Mouse (Mus musculus): Measurements from ENCODE around the gene C2cd2l.

DNA sequence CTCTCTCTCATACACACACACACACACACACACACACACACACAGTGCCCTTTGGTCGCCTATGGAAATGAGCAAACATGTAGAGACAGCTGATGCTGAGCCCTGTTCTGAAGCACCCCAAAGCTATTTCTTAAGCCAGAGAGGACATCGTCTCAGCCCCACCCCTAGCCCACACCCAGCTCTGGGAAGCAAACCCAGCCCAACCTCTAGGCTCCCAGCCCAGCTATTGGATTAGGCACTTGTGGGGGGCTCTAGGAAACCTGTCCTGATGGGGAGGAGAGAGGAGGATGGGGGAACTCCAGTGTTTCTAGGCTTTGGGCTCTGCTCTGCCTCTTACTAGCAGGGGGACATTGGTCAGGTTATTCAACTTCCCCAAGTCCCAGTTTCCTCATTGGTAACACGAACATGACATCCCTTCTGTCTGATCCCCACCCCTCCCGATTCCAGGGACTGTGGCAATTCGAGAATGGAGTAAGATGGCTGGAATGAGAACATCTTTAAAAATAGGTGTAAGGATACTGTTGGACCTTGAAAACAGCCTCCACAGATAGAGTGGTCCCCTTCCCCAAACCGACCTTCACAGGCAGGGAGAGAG lies 33.7 kb downstream of the C2cd2l start:
- TF ChIP-seq CTCF (conservative IDR thresholded peaks at IDR 0.05; ENCODE audit: insufficient read depth, insufficient read length, low read depth, low read length), result no peak
- TF ChIP-seq POLR2A (IDR thresholded peaks at IDR 0.05; ENCODE audit: low read depth, low read length), result no peak

Measured in kidney, adult 2 months (tissue).